Mouse (Mus musculus): Measurements from ENCODE around the gene Apoo. TPM values are rescaled to one million over a fixed set of nuclear protein-coding genes. Genes with fewer than 3 reads are reported as not detected.

Apoo gene
- polyA plus RNA-seq, 1 experiment from 2014 or later: 113 TPM

Small RNAs within 50 kb of the gene (microRNA-seq; reads per million reads assigned to microRNA genes)
- gene Gm44477: not detected

Other genes with a start within 250 kb of the Apoo start
- 28.1 and 32.8 TPM in 2 replicates for gene Zfx, start 243.4 kb upstream of the Apoo start, polyA plus RNA-seq (2015; fragmentation: Nextera tagmentation; extraction: Ambion mirVana)
- 106 and 121 TPM in 2 replicates for gene Eif2s3x, start 154.3 kb upstream of the Apoo start, polyA plus RNA-seq (2015; fragmentation: Nextera tagmentation; extraction: Ambion mirVana)
- gene Klhl15, start 132.5 kb upstream of the Apoo start, polyA plus RNA-seq (2015; fragmentation: Nextera tagmentation; extraction: Ambion mirVana): 10.0 TPM in 2 replicates
- gene Fam90a1b, start 340 bp upstream of the Apoo start, polyA plus RNA-seq (2015; fragmentation: Nextera tagmentation; extraction: Ambion mirVana): 0.09 and 0.11 TPM in 2 replicates
- gene Maged1, start 175.0 kb downstream of the Apoo start, polyA plus RNA-seq (2015; fragmentation: Nextera tagmentation; extraction: Ambion mirVana): 978 and 998 TPM in 2 replicates

All from forebrain, embryonic 16.5 days (tissue).